Mouse (Mus musculus) adrenal gland, postnatal 10 days (tissue): ENCODE results near the gene St6galnac1. TPM values are rescaled to one million over a fixed set of nuclear protein-coding genes. Genes with fewer than 3 reads are reported as not detected.

ENCODE experiments used
- DNase-seq: peaks from one replicate; pipeline ENCODE4 v3.0.0; 2021; ENCODE audit warnings: mixed read lengths
- total RNA-seq, 2 experiments: library from RNA; stranded (reverse); gene quantifications; 2 replicates each; pipeline ENCODE4 v1.2.3; 2021

Gene St6galnac1
- total RNA-seq, 2 experiments from 2014 or later: 0.15 TPM; not detected in 1

DNA sequence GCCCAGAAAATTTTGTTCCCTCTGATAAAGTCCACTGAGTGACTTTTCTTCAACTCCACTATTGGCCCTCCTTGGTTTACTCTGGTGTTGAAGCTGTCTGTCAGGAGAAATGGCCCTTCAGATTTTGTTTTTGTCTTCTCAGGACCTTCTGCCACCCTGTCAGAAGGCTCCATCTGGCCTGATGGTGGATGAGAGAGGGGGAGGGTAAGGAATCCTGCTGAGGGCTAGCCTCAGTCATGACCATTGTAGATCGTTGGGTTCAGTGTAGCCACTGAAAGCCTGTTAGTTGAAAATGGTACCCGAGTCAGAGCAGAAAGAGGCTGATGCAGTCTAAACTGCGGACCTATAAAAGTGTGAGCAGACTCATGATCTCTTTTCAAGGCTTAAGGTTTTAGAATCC is 49.2 kb downstream of the St6galnac1 start:
- no peak for DNase-seq

- no peak for DNase-seq
Observed at GRCm38 (mm10) chr11:116725031-116725948, 50.0 kb downstream of the St6galnac1 start.

DNA sequence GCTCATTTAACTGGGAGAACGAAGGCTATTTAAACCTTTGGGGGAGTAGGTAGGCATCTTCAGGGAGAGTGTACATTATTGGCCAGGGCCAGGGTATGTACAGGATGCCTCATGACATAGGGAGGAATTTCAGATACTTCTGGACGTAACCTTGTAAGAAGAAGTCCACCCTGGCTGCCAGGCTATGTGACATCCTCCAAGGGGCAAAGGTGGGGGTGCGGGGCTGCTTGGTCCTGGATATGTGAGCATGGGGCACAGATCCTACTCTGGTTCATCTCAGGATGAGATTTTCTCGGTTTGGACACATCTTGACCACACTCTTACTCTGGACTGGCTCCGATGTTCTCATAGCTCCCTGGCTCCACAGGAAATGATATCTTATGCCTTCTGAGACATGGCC is 52.2 kb downstream of the St6galnac1 start:
- no peak for DNase-seq

DNA sequence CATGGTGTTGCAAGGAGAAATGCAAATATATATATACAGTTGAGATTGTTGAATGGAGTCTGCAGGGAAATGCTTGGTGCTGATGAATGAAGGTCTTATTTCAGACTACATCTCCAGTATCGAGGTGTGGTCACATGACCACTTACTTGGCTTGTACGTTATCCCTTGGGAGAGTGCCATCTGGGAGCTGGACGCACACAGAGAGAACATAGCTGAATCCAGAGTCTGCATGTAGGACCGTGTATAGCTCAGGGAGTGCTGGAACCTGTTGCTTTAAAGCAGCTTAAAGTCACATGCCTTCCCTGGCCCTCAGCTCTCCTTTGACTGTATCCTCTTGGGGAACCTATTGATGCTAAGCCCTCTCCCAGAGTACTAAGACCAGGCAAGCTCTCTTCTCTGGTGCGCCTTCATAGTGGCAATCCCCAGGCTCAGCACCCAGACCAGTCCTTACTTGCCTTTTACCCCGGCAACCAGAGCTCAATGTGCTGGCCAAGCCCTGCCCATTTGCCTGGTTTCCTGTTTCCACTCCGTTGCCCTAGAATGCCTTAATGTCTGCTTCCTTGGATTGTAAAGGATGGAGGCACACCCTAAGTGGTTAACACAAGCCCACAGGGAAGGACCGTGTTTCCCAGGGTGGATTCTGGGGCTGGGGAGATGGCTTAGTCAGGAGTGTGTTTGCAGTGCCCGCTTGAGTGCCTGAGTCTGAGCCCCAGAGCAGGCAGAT is 53.6 kb downstream of the St6galnac1 start:
- no peak for DNase-seq

DNA sequence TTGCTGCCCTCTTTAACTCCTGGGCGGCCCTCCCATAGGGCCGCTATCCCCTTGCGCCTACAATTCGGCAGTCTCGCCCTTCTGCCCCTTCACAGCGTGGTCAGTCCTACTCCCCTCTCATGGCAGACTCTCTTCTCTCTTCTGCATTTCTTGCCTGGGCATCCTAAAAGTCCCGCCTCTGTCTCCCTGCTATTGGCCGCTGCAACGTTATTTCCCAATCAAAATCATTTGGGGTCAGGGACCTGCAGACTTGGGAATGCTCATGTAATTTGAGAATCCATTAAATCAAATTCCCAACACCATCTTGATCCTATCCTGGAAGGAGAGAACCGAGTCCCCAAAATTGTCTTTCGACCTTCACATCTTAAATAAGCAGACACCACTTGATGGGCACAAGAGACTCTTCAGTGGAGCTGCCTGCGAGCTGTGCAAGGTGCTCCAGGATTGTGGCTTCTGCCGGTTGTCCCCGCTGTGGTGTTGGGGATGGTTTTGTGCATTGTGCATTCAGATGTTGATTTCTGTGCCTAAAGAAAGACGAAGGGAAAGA is 54.9 kb downstream of the St6galnac1 start:
- DNase-seq: no peak

Other genes starting within 250 kb of the St6galnac1 start
- 1 to 10 TPM; 3.0 to 5.1 TPM for gene Sphk1, start 244.6 kb downstream of the St6galnac1 start, total RNA-seq
- gene Ube2o, start 194.1 kb downstream of the St6galnac1 start, total RNA-seq: 10 to 100 TPM; 20.8 to 29.8 TPM
- gene Aanat, start 189.1 kb downstream of the St6galnac1 start, total RNA-seq: not detected
- 10 to 100 TPM; 11.1 to 14.4 TPM for gene Rhbdf2, start 148.5 kb downstream of the St6galnac1 start, total RNA-seq
- gene Prcd, start 122.0 kb downstream of the St6galnac1 start, total RNA-seq: 1 to 10 TPM; 4.1 to 6.0 TPM
- 10 to 100 TPM; 40.8 to 44.7 TPM for gene Cygb, start 121.2 kb downstream of the St6galnac1 start, total RNA-seq
- gene Mxra7, start 52.5 kb upstream of the St6galnac1 start, total RNA-seq: 10 to 100 TPM; 33.7 to 40.0 TPM
- gene Mettl23, start 67.8 kb upstream of the St6galnac1 start, total RNA-seq: 10 to 100 TPM; 29.1 to 35.3 TPM
- 10 to 100 TPM; 36.0 to 38.4 TPM for gene Jmjd6, start 67.9 kb upstream of the St6galnac1 start, total RNA-seq
- gene Mfsd11, start 76.9 kb upstream of the St6galnac1 start, total RNA-seq: 10 to 100 TPM; 26.8 to 44.4 TPM
- gene Srsf2, start 77.6 kb upstream of the St6galnac1 start, total RNA-seq: 100 to 1,000 TPM; 222 to 286 TPM
- 1 to 10 TPM in 1 of 2 experiments, under 1 TPM in 1; 0.81 to 1.3 TPM for gene Mgat5b, start 143.4 kb upstream of the St6galnac1 start, total RNA-seq